Mouse (Mus musculus) forebrain, embryonic 11.5 days (tissue): ENCODE data around the gene Ptms. TPM values are rescaled to one million over a fixed set of nuclear protein-coding genes. Genes with fewer than 3 reads are reported as not detected.

ENCODE experiments used
- ATAC-seq: fragments of 200-750 bp; cut with Nextera tagmentation; replicated peaks from 2 replicates; pipeline ENCODE4 v1.8.0; 2017; ENCODE audit warnings: moderate TSS enrichment; ENCODE audit not compliant: low FRiP score
- DNase-seq: peaks from one replicate; pipeline ENCODE4 v3.0.0-alpha.2; 2017; ENCODE audit warnings: low spot score
- H3K27ac ChIP-seq: fragments of 300-500 bp; sonication (generic); 2 replicates; pipeline ENCODE4 v1.5.1; 2014; ENCODE audit warnings: low read depth, low read length
- H3K27me3 ChIP-seq: fragments of 300-500 bp; sonication (generic); 2 replicates; pipeline ENCODE4 v1.6.1; 2014; ENCODE audit warnings: mild to moderate bottlenecking, low read length, mixed read lengths; ENCODE audit not compliant: control insufficient read depth, insufficient read depth
- H3K36me3 ChIP-seq: fragments of 300-500 bp; sonication (generic); 2 replicates; pipeline ENCODE4 v1.6.1; 2014; ENCODE audit warnings: mild to moderate bottlenecking, low read length, moderate library complexity, mixed read lengths; ENCODE audit not compliant: control insufficient read depth, insufficient read depth
- H3K4me1 ChIP-seq: fragments of 300-500 bp; sonication (generic); replicated peaks from 2 replicates; pipeline ENCODE4 v1.6.1; 2014; ENCODE audit warnings: low read length, mixed read lengths; ENCODE audit not compliant: control insufficient read depth, insufficient read depth
- H3K4me2 ChIP-seq: fragments of 300-500 bp; sonication (generic); 2 replicates; pipeline ENCODE4 v1.6.1; 2014; ENCODE audit warnings: low read depth, mild to moderate bottlenecking, low read length, moderate library complexity, mixed read lengths; ENCODE audit not compliant: severe bottlenecking
- H3K4me3 ChIP-seq: fragments of 300-500 bp; sonication (generic); 2 replicates; pipeline ENCODE4 v1.5.1; 2014; ENCODE audit warnings: low read depth, low read length
- H3K9ac ChIP-seq: fragments of 300-500 bp; sonication (generic); 2 replicates; pipeline ENCODE4 v1.6.1; 2014; ENCODE audit warnings: low read length
- H3K9me3 ChIP-seq: fragments of 300-500 bp; sonication (generic); 2 replicates; pipeline ENCODE4 v1.6.1; 2016; ENCODE audit warnings: low read length, mixed read lengths; ENCODE audit not compliant: control insufficient read depth
- WGBS: fragments of 180-500 bp; shearing (Covaris S2); extraction: QIAGEN DNeasy Blood & Tissue Kit; methylation state at CpG from one replicate; pipeline ENCODE4 v1.1.7; 2014; 5-methylcytosine and 5-hydroxymethylcytosine counted together
- polyA plus RNA-seq: library from polyadenylated mRNA; unstranded; fragments of >200 nt; fragmentation: Nextera tagmentation; extraction: Ambion mirVana; gene quantifications from 2 replicates; pipeline ENCODE4 v1.2.1, GENCODE M21; 2014

The Ptms gene
- polyA plus RNA-seq, 1 experiment from 2014 or later = 369 TPM

- Histone ChIP-seq H3K27ac (peak overlapping the region; percentile 41; the same call in 1 of the 2 replicates), H3K4me1 (peaks cover 31% of the 10 kb centered on the region), H3K9ac (peak overlapping the region; percentile 98), H3K36me3 (peaks cover 8% of the 10 kb centered on the region; the same call in 1 of the 2 replicates), H3K4me2 (peak overlapping the region; percentile 99; the same call in 1 of the 2 replicates), H3K4me3 (peak overlapping the region; percentile 96; the same call in 1 of the 2 replicates), H3K9me3 (no peaks in the 10 kb centered on the region), H3K27me3 (peaks cover 9% of the 10 kb centered on the region)
- 83% methylated on average over 7 of the region's 7 CpGs for WGBS
- ATAC-seq (no peak), DNase-seq (no peak)
Measured at GRCm38 (mm10) chr6:124914511-124914910, 5.4 kb downstream of the Ptms start.

GRCm38 (mm10) chr6:124913721-124914285 is 6.1 kb downstream of the Ptms start:
- no peak overlapping the region for H3K9ac ChIP-seq
- peaks cover 9% of the 10 kb centered on the region for H3K27me3 ChIP-seq
- H3K4me2 ChIP-seq = 0 out of 2 replicates have a peak overlapping the region, but pooled peaks have one; percentile 5
- no peak overlapping the region for H3K4me3 ChIP-seq
- H3K27ac ChIP-seq = no peak overlapping the region
- DNase-seq (no peak), ATAC-seq (no peak)
- no peaks in the 10 kb centered on the region for H3K9me3 ChIP-seq
- 68% methylated on average over 14 of the region's 14 CpGs for WGBS
- peaks cover 8% of the 10 kb centered on the region; the same call in 1 of the 2 replicates for H3K36me3 ChIP-seq
- H3K4me1 ChIP-seq = peaks cover 27% of the 10 kb centered on the region

GRCm38 (mm10) chr6:124913214-124913613 is 6.7 kb downstream of the Ptms start:
- DNase-seq = no peak
- Histone ChIP-seq H3K4me1 (peaks cover 23% of the 10 kb centered on the region), H3K9ac (no peak overlapping the region), H3K27me3 (peaks cover 9% of the 10 kb centered on the region), H3K4me3 (no peak overlapping the region), H3K27ac (no peak overlapping the region), H3K36me3 (peaks cover 8% of the 10 kb centered on the region; the same call in 1 of the 2 replicates), H3K9me3 (no peaks in the 10 kb centered on the region), H3K4me2 (no peak overlapping the region)
- 84% methylated on average over 6 of the region's 6 CpGs for WGBS
- ATAC-seq = no peak

GRCm38 (mm10) chr6:124911533-124912218 is 8.2 kb downstream of the Ptms start, which contains the start of gene Lag3:
Gene Lag3 (minus strand): TSS chr6:124911705.
- Histone ChIP-seq H3K4me2 (no peak within 1 kb of the TSS), H3K27me3 (peaks cover 9% of the 10 kb centered on the region), H3K4me1 (peaks cover 23% of the 10 kb centered on the region), H3K9ac (no peak within 1 kb of the TSS), H3K4me3 (no peak within 1 kb of the TSS), H3K36me3 (peaks cover 8% of the 10 kb centered on the region; the same call in 1 of the 2 replicates), H3K27ac (no peak within 1 kb of the TSS), H3K9me3 (no peaks in the 10 kb centered on the region)
- DNase-seq (no peak), ATAC-seq (no peak)
- WGBS = 19% methylated on average over 13 of the region's 13 CpGs

GRCm38 (mm10) chr6:124910032-124910431 is 9.9 kb downstream of the Ptms start:
- Histone ChIP-seq H3K27ac (no peak overlapping the region), H3K36me3 (peaks cover 8% of the 10 kb centered on the region; the same call in 1 of the 2 replicates), H3K4me3 (peak overlapping the region; percentile 15), H3K4me1 (peaks cover 18% of the 10 kb centered on the region), H3K4me2 (peak overlapping the region; percentile 41), H3K9me3 (no peaks in the 10 kb centered on the region), H3K9ac (peak overlapping the region; percentile 47), H3K27me3 (peaks cover 9% of the 10 kb centered on the region)
- DNase-seq (no peak), ATAC-seq (no peak; the same call in 1 of the 2 replicates)
- under 1% methylated on average over 32 of the region's 32 CpGs for WGBS

- peaks cover 9% of the 10 kb centered on the region for H3K27me3 ChIP-seq
- H3K4me3 ChIP-seq = no peak overlapping the region
- 83% methylated on average over 1 of the region's 1 CpGs for WGBS
- H3K9ac ChIP-seq = no peak overlapping the region
- no peaks in the 10 kb centered on the region for H3K9me3 ChIP-seq
- DNase-seq (no peak), ATAC-seq (no peak)
- no peak overlapping the region for H3K27ac ChIP-seq
- no peaks in the 10 kb centered on the region; the same call in 1 of the 2 replicates for H3K36me3 ChIP-seq
- H3K4me2 ChIP-seq = no peak overlapping the region
- peaks cover 16% of the 10 kb centered on the region for H3K4me1 ChIP-seq
Measured at GRCm38 (mm10) chr6:124907767-124908166, 12.1 kb downstream of the Ptms start.

- H3K4me1 ChIP-seq = peaks cover 11% of the 10 kb centered on the region
- DNase-seq (no peak), ATAC-seq (no peak)
- peaks cover 4% of the 10 kb centered on the region for H3K27me3 ChIP-seq
- H3K27ac ChIP-seq = peak overlapping the region; percentile 94; the same call in 1 of the 2 replicates
- H3K4me2 ChIP-seq = peak overlapping the region; percentile 73
- H3K36me3 ChIP-seq = no peaks in the 10 kb centered on the region
- no peaks in the 10 kb centered on the region for H3K9me3 ChIP-seq
- H3K9ac ChIP-seq = peak overlapping the region; percentile 68
- H3K4me3 ChIP-seq = peak overlapping the region; percentile 42; the same call in 1 of the 2 replicates
- WGBS = 27% methylated on average over 15 of the region's 16 CpGs
Measured at GRCm38 (mm10) chr6:124904991-124905860, 14.7 kb downstream of the Ptms start.
